Mouse (Mus musculus): ENCODE measurements at regions not wholly inside any gene's neighbourhood (a gene's known extent, or its start where the extent isn't known, plus 50 kb on each side); places are given as distances from the start of the nearest gene placed in this dataset.

DNA sequence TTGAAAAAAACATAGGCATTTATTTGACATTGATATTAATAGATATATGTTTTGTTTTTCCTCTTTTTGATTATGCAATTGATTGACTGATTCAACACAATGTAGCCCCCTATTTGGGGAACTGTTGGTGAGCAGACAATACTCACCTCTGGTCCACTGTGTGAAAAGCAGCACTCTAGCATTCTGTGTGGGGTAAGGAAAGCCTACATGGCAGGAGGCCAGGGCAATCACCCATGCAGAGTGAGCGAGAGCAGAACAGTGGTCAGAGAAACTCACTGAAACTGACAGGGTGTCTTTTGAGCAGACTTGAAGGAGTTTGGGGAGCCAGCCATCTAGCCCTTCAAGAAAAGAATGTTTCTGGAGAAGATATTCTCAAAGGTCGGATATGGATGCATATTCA lies 73.2 kb upstream of the Azi2 start:
- DNase-seq: no peak

DNA sequence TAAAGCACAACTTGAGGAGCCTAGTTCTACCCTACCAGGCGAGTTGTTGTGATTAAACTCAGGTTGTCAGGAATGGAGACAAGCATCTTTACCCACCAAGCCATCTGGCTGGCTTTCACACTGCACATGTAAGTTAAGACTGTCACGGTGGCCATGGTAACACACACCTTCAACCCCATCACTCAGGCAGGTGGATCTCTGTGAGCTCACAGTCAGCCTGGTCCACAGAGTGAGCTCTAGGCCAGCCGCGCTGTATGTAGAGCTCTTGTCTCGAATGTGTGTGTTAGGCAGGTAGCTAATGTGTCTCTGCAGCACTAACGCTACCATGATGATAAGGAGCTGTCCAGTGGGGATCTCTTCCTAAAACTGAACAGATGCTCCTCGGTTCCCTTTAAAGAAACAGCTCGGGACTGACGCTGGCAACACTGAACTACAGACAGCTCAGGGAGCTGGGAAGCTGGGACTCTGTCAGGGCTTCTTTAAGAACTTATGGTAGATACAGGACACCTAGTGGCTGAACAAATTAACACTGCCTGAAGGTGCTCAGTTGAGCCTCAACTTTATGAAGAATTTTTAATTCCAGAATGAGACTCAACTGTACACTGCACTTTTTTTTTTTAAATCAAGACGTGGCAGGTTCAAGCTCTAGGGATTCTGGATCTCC lies 73.8 kb upstream of the Azi2 start:
- DNase-seq: peak; percentile 26

DNA sequence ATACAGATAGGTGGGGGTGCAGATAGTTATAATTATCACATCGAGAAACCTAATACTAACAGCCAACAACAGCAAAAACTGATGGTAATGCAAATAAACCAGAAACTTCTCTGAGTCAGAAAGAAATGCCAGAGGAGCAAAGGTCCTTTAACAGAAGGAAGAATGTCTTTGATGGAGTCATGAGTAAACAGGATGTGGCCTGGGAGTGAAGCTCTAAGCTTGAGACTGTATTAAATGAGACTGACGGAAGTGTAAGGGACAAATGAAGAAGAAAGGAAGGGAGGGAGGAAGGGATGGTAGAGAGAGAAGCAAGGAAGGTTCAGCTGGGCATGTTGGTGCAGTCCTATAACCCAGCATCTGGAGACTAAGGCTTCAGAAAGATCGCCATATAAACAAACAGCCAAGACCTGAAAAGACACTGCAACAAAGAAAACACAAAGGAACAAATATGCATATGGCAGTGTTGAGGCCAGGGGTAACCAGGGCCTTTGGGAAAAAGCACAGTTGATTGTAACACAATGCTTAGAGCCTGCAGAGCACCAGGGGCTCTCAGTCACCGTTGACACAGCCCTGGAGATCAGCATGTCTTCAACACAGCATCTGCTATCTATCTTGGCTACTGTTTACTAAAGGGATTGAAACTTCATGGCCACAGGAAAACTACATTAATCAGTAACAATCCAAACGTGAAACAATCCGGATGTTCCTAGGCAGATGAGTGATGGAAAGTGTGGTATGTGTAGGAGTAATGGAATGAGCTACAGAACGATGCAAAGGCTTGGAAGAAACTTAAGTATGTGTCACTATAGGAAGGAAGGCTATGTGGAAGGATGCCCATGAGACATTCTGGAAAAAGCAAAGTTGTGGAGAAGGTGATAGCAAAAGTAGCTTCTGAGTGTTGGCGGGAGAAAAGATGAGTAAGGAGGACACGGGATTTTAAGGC lies 77.9 kb upstream of the Azi2 start:
- no peak for DNase-seq

DNA sequence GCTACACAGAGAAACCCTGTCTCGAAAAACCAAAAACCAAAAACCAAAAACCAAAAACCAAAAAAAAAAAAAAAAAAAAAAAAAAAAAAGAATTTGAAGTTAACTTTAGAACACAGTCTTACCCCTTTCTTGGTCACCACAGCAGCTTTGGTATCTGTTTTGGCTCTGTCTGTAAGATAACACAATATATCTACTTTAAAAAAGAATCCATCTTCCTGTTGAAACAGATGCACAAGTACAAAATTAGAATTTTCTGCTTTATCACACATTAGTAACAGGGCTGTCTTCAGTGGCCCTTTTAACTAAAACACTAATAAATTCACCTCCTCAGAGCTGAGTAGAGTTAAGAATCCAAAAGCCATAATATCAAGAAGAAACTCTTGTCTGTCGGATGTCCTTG lies 80.5 kb upstream of the Azi2 start:
- DNase-seq: no peak

DNA sequence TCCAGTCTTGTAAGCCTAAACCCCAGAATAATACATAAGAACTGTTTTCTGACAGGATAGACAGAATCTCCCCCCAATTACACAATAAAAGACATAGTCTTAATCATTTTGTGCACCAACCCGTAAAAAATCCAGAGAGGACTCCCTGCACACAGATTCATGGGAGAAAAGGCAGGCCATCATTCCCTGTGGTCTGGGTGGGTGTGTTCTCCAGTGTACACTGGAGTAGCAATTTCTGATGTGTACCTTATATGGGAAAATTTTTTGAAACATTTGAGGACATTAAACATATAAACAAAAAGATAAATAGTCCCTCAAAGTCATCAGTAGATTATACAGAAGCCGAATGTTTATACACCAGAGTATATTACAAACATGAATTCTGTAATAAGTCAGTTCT lies 83.1 kb upstream of the Azi2 start:
- no peak for DNase-seq

DNA sequence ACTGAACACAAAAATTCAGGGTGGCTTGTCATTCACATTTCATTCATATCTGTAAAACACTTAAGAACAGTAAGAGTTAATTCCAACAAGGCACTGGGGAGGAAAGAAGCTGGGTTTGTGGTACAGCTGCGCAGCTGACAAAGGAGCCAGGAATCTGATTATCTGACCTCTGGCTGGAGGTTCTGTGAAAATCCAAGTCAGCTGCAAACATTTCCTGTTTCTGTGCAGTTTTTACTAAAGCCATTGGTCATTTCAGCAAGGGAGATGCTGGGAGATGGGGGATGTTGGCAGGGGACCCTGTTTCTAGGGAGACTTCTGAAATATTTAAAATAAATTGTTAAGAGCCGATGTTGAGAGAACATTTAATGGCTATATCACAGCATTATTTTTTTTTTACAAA lies 83.6 kb upstream of the Azi2 start:
- peak; percentile 10 for DNase-seq

DNA sequence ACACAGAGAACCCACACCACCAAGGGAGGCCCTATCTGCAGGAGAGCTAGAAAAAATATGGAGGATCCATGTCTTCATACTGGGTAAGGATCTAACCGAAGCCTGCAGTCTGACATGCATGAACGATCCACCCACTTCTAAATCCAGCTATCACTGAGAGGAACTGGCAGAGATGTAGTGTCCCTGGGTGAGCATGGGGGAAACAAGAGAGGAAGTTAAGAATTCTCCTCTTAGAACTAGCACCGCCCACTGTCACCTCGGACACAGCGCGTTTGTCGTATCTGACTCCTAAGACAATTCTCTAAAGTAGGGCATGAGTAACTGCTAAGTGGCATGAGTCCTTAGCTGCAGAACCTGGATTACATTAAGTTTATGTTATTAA lies 112.8 kb upstream of the Azi2 start:
- no peak for DNase-seq

DNA sequence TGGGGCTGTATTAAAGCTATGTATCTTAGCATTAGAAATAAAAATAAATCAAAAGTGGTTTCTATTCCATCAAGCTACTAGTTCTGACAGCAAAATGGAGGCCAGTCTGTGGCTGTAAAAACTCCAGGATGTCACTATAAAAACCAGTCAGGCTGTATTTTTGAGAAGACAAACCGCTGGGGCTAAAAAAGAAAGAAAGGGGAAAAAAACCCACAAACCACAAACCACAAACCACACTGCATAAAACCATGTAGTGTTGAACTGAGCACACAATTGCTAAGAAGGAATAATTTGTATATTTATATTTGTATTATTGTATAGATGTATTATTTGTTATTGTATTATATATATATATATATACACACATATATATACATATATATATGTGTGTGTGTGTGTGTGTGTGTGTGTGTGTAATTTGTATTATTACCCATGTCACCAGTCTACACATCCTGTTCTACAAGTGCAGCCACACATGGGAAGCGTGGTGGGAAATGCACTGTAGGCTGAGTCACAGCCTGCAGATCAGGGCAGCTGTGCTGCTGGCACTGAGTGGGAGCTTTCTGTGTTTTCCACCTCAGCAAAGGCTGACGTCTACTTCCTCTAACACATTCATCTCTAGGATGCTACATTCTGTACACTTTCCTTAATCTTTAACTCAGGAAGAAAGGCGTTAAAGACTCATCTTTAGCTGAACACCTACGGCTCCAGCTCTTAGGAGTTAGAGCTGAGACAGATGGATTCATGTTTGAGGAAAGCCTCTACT lies 113.4 kb upstream of the Azi2 start:
- DNase-seq: no peak

DNA sequence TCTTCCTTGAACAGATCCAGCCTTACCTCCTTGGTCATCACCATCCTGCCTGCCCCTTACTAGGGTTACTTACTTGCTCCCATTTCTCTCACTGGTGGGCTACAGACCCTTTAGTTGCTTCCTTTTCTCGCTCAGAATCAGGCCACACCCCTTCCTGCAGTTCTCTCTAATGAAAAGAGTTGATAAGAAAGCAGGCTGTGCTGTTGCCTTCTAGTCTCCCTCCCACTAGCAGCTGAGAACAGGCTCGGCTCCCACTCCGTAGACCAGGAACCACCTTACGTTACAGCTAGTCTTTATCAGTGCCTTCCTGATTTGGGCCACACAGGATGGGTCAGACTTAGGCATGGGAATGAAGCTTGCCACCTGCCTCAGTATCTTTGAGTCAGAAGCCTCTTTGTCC lies 117.3 kb upstream of the Azi2 start:
- DNase-seq: no peak

DNA sequence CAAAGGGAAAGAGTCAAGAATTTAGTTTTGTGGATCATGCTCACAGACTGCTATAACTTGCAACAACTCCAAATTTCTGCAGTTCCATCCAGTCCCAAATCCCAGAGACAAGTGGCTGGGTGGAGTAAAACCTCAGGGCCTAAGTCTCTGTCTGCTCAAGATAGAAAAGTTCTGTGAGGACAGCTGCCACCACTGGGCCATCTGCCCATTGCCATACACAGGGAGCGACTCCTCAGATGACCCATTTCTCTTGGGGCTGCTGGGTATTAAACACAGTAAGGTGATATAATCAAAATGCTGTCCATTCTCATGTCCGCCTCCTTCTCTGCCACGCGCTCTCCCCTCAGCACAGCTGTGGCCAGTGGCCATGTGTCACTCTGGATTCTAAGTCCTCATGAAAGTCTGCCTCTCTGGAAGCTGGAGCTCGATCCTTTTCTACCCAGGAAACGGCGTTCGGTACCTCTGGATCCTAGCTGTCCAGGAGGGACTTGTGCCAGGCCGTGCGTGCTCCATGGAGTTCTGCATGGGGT lies 132.3 kb upstream of the Azi2 start:
- DNase-seq: no peak

DNA sequence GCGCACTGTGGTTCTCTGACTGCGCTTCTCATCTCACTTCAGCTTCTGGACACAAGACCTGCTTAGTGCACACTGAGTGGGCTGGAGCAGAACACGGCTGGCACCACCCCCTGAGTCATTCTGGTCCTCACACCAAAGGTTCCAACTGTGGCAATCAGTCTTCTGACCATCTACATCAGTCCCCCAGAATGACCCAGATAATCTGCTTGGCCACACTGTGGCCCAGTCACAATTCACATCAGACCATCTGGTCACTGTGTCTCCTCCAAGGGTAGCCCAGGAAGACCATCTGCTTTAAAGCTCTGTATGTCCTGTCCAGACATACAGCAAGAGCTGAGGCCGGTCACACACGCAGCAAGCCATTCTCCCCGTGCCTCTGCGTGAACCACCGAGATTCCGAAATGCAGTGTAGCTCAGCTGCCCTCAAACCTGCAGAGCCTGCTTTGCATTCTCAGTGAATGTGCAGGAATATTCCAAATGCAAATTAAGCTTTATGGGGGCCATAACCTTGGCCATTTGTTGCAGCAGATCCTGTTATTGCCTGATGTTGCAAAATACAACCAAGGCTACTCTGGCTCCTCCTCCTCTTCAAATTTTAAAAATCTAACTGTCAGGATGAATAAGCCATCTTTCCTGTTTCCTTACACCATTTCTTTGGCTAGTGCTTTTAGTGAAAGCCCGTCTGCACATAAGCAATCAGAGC lies 135.1 kb upstream of the Azi2 start:
- DNase-seq: no peak

DNA sequence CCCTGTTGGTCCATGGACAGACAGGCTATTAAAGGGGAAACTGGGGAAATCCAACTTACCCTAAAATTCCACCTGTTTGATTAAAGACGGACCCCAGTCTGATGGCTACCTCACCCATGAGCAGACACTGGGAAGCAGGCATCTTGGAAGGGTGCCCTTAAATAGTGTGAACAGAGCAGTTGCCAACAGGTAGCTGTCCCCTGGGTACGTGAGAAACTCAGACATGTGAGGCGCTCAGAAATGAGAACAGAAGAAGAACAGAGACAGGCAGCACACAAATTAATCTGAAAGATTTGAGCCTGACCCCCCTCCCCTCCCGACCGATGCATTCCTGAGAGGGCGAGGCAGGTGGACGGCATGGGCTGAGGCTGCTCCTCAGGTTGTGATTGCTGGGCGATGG lies 135.7 kb upstream of the Azi2 start:
- no peak for DNase-seq

DNA sequence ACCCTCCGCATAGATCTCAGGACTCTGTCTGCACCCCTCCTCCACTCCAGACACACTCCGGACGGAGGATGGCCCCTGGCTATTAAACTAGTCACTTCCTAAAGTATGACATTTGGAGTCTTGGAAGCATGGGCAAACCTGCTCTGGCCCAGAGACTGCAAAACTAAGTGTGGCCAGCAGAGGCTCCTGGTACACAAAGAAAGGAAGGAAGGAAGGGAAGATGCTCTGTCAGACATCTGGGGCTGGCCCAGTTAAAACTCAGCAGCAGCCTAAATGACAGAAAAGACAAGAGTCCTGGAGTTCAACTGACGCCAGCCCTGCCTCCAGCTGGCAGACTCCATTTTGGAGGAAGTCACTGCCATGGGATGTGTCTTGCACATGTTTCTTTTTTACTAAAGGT lies 137.3 kb upstream of the Azi2 start:
- DNase-seq: peak; percentile 50

DNA sequence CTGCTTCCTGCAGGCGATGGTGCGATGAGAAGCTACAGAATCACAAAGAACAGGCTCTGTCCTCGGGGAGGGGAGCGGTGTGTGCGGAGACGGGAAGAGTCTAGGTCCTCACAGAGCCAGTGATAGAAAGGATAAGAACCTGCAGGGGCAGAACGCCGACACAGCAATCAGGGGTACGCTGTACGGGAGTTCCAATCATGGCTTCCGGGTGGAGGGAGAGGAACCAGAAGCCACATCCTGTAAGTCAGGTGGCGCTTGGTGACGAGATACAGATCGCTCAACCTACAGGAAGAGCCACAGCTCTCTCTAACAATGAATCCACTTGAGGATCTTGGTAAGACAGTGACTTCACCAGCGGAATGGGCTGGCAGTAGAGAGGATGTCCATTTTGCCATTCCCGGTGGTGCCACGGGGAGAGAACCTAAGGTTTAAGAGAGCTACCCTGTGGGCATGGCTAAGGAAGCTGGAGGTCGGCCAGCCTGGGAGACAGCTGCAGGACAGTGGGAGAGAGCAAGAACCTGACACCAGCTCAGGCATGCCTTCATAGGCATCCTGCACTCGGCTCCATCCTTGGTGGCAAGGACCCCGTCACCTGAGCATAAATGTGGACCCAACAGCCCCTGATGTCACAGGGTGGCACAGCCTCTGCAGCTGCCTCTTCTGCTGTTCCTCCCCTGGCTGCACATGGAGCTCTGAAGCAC lies 137.9 kb upstream of the Azi2 start:
- no peak for DNase-seq

DNA sequence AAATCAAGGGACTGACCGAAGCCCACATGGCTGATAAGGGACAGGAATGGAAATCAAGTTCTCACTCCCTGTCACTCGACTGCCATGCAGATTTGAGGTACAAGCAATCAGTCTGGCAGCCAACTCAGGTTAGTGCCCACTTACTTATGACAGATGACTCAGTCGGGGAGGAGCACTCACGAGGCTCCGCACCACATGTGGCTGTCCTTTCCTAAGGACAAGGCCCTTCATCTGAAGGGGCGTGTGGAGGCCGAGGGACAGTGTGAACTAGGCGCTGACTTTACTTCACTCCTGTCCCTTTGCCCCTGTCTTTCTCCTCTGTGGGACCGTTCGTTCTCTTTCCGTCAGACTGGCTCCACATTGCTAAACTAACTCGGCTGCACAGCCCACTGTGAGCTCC lies 139.7 kb upstream of the Azi2 start:
- DNase-seq: no peak

DNA sequence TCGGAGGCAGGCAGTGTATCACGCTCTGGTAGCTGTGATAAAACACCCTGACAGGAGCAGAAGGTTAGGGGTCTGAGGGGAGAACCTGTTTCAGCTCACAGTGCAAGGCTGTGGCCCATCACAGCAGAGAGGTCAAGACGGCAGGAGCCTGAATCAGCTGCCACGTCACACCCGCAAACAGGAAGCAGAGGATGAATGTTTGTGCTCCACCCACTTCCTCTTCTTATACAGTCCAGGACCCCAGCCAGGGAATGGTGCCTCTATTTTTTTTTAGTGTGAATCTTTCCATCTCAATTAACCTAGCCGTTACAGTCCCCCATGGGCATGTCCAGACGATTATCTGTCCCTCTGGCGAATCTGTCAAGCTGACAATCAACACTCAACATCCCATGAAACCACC lies 143.8 kb upstream of the Azi2 start:
- no peak for DNase-seq

DNA sequence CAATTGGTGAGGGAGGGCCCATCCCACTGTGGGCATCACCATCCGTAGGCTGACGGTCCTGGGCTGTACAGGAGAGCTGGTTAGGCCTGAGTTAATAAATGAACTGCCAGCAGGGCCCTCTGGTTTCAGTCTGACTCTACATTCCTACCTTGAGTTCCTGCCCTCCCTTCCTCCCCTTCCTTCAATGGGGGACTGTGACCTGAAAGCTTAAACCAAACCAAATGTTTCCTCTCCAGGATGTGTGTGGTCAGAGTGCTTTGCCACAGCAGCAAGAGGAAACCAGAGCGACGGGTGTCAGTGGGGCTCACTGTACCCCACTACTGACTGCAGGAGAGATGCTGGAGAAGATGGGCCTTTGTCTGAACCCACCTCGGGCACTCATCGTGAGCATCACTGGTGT lies 147.7 kb upstream of the Azi2 start:
- no peak for DNase-seq

DNA sequence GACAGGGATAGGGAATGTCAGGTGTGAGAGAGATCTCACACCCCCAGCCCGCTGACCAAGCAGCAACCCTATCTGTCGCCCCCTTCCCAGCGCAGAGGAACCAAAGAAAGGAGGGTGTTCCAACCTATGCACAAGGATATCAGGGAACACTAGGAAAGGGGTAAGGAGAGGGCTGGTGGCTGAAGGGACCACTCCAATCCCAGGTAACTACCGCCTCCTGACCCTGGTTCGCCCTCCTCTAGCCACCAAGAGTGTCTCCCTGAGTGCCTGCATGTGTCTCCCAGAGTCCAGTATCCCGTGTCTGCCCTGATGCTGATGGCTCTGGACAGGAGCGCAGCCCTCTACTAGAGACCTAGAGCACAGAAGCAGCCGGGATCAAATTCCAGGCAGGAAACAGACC lies 167.1 kb upstream of the Azi2 start:
- no peak for DNase-seq

DNA sequence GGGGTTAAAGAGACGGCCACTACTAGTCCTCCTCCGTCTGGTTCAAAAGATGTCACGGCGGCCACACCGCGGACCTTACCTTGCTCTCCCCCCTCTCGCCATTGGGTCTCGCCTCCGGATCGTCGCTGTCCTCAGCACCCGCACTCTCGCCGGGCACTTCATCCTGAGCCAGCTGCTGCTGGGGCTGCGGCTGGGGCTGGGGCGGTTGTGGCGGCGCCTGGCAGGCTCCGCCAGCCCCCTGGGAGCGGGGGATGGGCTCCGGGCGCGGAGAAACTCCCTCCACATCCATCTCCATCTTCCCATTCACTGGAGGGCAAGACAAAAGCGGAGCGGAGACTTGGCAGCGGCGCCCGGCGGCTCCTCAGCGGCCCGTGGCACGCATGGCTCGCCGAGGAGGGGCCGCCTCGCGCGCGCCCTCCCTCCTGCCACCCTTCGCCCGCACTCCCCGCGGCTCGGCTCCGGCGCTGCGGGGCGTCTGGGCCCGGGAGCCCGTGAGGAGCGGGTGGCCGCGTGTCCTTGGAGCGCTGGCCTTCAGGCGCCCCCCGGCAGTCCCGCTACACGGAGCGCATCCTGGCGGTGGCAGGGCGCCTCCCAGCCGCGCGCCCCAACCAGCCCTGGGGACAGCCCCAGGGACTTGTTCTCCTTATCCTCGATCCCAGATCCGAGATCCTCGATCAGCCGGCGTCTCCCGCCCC lies 167.8 kb upstream of the Azi2 start:
- peak; percentile 35 for DNase-seq

DNA sequence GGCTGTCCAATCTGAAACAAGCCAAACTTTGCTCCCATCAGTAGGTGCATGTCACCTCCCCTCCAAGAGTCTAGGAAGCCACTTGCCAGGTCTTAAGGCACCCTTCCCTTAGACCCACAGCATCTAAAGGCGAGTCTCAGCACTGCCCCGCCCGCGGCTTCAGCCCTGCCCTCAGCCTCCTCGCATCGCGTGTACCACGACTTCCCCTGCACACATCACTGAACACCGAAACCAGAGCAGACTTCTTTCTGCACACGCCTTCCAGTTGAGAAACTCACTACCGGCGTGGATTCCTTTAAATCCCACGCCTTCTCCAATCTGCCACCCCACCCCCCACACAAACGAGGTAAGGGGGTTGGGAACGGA lies 168.3 kb upstream of the Azi2 start:
- no peak for DNase-seq

DNA sequence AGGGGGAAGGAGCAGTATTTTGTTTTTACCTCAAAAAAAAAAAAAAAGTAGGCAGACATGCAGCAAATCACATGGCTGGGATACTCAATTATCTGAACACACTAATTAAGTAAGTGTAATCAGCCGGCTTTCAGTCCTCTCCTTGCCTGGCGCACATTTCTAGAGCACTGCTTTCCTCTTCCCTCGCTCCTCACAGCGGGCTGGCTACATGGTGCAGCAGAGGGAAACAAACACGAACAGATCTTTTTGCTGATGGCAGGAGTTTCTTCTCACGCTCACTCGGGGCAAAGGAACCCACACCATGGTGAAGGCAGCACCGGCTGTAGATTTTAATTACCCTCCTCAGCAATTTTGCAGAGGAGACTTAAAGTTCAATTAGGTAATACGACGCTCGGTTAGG lies 169.7 kb upstream of the Azi2 start:
- no peak for DNase-seq

DNA sequence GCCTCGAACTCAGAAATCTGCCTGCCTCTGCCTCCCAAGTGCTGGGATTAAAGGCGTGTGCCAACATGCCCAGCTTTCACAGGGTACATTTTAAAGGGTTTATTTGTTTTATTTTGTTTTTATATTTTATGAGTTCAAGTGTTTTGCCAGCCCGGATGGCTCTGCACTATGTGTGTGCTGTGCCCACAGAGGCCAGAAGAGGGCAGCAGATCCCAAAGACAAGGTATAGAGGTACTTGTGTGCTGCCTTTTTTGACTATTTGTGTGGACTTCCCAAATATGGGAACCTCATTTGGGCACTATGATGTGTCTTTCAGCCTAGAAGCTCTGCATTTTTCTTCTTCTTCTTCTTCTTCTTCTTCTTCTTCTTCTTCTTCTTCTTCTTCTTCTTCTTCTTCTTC lies 176.4 kb upstream of the Azi2 start:
- DNase-seq: no peak

Data from lung, postnatal 14 days (tissue).